Comparison of ENCODE assay signal across 9 mouse cellular contexts in the genomic region with DNA sequence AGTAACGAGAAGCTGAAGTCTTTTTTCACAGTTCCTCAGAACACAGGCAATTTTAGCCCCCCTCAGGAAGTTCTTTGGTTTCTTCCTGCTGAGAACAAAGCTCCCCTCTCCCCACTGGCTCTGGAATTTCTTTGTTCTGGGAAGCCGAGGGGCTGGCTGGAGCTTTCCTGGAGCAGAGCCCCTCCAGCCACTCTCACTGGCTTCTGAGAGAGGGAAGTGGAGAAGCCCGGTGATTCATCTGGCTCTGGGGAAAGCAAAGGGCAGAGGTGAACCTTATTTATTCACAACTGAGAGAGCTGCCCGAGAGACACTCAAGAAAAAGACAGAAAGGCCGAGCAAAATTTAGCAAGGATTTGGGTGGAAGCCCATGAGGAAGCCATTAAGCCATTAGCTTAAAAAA.
DNase-seq lines count a peak whose midpoint lies in the region; ATAC-seq lines count a peak whose summit lies in the region.
"Had no signal": no experiment of that assay in that cellular context is flagged by ENCODE, and none has a peak within 500 bp of the region (broad histone marks: within the 10 kb centered on the region; RNA-seq: fewer than 3 reads in every experiment).

No protein-coding gene starts in this region.

- no peaks in the 10 kb centered on the region for H3K9me3 ChIP-seq in heart, embryonic 14.5 days (ENCODE audit: control insufficient read depth, low read length)
- no peaks in the 10 kb centered on the region for H3K9me3 ChIP-seq in midbrain, embryonic 13.5 days

- no peak overlapping the region for H3K4me3 ChIP-seq in heart, embryonic 14.5 days (ENCODE audit: control insufficient read depth in 1 of 2, insufficient read depth in 1 of 2, low read depth in 1 of 2, low read length in 2 of 2)
- 0 out of 2 replicates have a peak overlapping the region, but pooled peaks have one; percentile 13 for H3K4me3 ChIP-seq in midbrain, embryonic 13.5 days (replicated peaks)
- H3K4me3 ChIP-seq: megakaryocyte, embryonic 14.5 days had no signal

- peak overlapping the region; percentile 82 to 85 for H3K27ac ChIP-seq in heart, embryonic 14.5 days (replicated peaks in 1 of 2; ENCODE audit: control insufficient read depth in 1 of 2, insufficient read depth in 1 of 2, low read depth in 2 of 2, low read length in 2 of 2)
- peak overlapping the region; percentile 96 for H3K27ac ChIP-seq in midbrain, embryonic 13.5 days

- DNase-seq in left cerebral cortex, postnatal 14 days (ENCODE audit: low spot score in 2 of 2), result peak; percentile 6 to 8
- DNase-seq in left cerebral cortex, postnatal 25 days (ENCODE audit: low spot score in 2 of 2), result no peak
- DNase-seq in embryo, embryonic 9.5 days (ENCODE audit: extremely low spot score), result peak; percentile 75
- DNase-seq in kidney, postnatal 10 days, result peak; percentile 70
- no peak for DNase-seq in ovary, adult 18-20 months (ENCODE audit: low spot score)

- peaks cover 0 to 16% of the 10 kb centered on the region in 2 experiments; a peak in 2 of 4 replicates for H3K4me1 ChIP-seq in heart, embryonic 14.5 days (ENCODE audit: control insufficient read depth in 2 of 2, insufficient read depth in 2 of 2, low read length in 2 of 2)
- peaks cover 27% of the 10 kb centered on the region for H3K4me1 ChIP-seq in midbrain, embryonic 13.5 days (replicated peaks)

- intact Hi-C loops in left cerebral cortex, postnatal 14 days (cut with DNase I), result loop anchor here (5.0 kb wide), 1 partner anchor 62 kb away; the partner anchor contains the start of gene Ddx3x
- intact Hi-C loops in left cerebral cortex, postnatal 25 days (cut with DNase I), result loop anchor here (5.0 to 10.0 kb wide), 3 partner anchors 102 to 313 kb away; no protein-coding TSS in a partner anchor

- H3K4me2 ChIP-seq in heart, embryonic 14.5 days (ENCODE audit: low read length), result peak overlapping the region; percentile 67; the same call in 1 of the 2 replicates
- peak overlapping the region; percentile 60 for H3K4me2 ChIP-seq in midbrain, embryonic 13.5 days (replicated peaks)

- peaks cover 9% of the 10 kb centered on the region for H3K27me3 ChIP-seq in heart, embryonic 14.5 days (ENCODE audit: control insufficient read depth, insufficient read depth, low read length)
- H3K27me3 ChIP-seq in midbrain, embryonic 13.5 days, result peaks cover 14% of the 10 kb centered on the region; the same call in 1 of the 2 replicates

- peak; percentile 37; the same call in 1 of the 2 replicates for ATAC-seq in heart, embryonic 14.5 days (ENCODE audit: insufficient number of reproducible peaks, insufficient read depth, low FRiP score, low read depth)
- peak; percentile 12; the same call in 1 of the 2 replicates for ATAC-seq in midbrain, embryonic 13.5 days
- no peak for ATAC-seq in erythroblast, adult 5-6 weeks (replicated peaks; ENCODE audit: low FRiP score, poor library complexity, severe bottlenecking)

- WGBS in heart, embryonic 14.5 days, result 12% methylated on average over 5 of the region's 5 CpGs
- WGBS in midbrain, embryonic 13.5 days, result 5% methylated on average over 5 of the region's 5 CpGs

- peak overlapping the region; percentile 4; the same call in 1 of the 2 replicates for H3K9ac ChIP-seq in heart, embryonic 14.5 days (ENCODE audit: low read length)
- peak overlapping the region; percentile 58 for H3K9ac ChIP-seq in midbrain, embryonic 13.5 days (replicated peaks)

- no peaks in the 10 kb centered on the region for H3K36me3 ChIP-seq in heart, embryonic 14.5 days (ENCODE audit: control insufficient read depth, insufficient read depth, low read length)
- no peaks in the 10 kb centered on the region for H3K36me3 ChIP-seq in midbrain, embryonic 13.5 days

Comparison
In these comparisons a context has a peak if more than half of its experiments do, and no peak if none do; other contexts are left out.
1. DNase-seq: peak in left cerebral cortex, postnatal 14 days (2 of 2), embryo, embryonic 9.5 days (single experiment) and kidney, postnatal 10 days (single experiment); none in left cerebral cortex, postnatal 25 days (0 of 2) and ovary, adult 18-20 months (single experiment).